Mouse (Mus musculus) kidney, adult 2 months (tissue): ENCODE measurements around the gene Tnfaip2. TPM values are rescaled to one million over a fixed set of nuclear protein-coding genes. Genes with fewer than 3 reads are reported as not detected.

ENCODE experiments used
- DNase-seq: peaks from one replicate; pipeline ENCODE4 v3.0.0; 2021
- H3K27ac ChIP-seq: fragments of 200-500 bp; 2 replicates; pipeline ENCODE4 v1.5.1; 2012; ENCODE audit warnings: low read depth, low read length, control low read depth, inconsistent platforms; ENCODE audit not compliant: insufficient read depth
- H3K27me3 ChIP-seq: fragments of 200-500 bp; replicated peaks from 2 replicates; pipeline ENCODE4 v1.6.1; 2012; ENCODE audit warnings: mild to moderate bottlenecking, moderate library complexity, low read length, inconsistent platforms; ENCODE audit not compliant: control insufficient read depth, insufficient read depth
- H3K36me3 ChIP-seq: fragments of 200-500 bp; 2 replicates; pipeline ENCODE4 v1.6.1; 2012; ENCODE audit warnings: mild to moderate bottlenecking, moderate library complexity, low read length, inconsistent platforms; ENCODE audit not compliant: control insufficient read depth, insufficient read depth
- H3K4me1 ChIP-seq: fragments of 200-500 bp; 2 replicates; pipeline ENCODE4 v1.6.1; 2011; ENCODE audit warnings: low read length; ENCODE audit not compliant: control insufficient read depth, insufficient read depth
- H3K4me3 ChIP-seq: fragments of 200-500 bp; 2 replicates; pipeline ENCODE4 v1.5.1; 2011; ENCODE audit warnings: mild to moderate bottlenecking, low read depth, low read length, control low read depth; ENCODE audit not compliant: insufficient read depth
- CTCF ChIP-seq: fragments of 200-500 bp; conservative IDR thresholded peaks from 2 replicates; pipeline ENCODE4 v1.5.1; 2011; ENCODE audit warnings: low read depth, mild to moderate bottlenecking, control low read depth, low read length, moderate library complexity, mixed read lengths; ENCODE audit not compliant: insufficient read depth, insufficient read length
- POLR2A ChIP-seq: fragments of 200-500 bp; IDR thresholded peaks from one replicate; pipeline ENCODE4 v1.6.1; 2011; ENCODE audit warnings: low read depth, low read length, control low read depth
- WGBS: fragments of 180-500 bp; shearing (Covaris S2); methylation state at CpG from one replicate; pipeline ENCODE4 v1.1.7; 2018; 5-methylcytosine and 5-hydroxymethylcytosine counted together
- polyA plus RNA-seq: library from polyadenylated mRNA; depleted of rRNA; stranded (reverse); fragments of >200 nt; gene quantifications from 2 replicates; pipeline ENCODE4 v1.2.3, GENCODE M21; 2012

Gene Tnfaip2
- polyA plus RNA-seq, 1 experiment = 48.5 TPM

DNA sequence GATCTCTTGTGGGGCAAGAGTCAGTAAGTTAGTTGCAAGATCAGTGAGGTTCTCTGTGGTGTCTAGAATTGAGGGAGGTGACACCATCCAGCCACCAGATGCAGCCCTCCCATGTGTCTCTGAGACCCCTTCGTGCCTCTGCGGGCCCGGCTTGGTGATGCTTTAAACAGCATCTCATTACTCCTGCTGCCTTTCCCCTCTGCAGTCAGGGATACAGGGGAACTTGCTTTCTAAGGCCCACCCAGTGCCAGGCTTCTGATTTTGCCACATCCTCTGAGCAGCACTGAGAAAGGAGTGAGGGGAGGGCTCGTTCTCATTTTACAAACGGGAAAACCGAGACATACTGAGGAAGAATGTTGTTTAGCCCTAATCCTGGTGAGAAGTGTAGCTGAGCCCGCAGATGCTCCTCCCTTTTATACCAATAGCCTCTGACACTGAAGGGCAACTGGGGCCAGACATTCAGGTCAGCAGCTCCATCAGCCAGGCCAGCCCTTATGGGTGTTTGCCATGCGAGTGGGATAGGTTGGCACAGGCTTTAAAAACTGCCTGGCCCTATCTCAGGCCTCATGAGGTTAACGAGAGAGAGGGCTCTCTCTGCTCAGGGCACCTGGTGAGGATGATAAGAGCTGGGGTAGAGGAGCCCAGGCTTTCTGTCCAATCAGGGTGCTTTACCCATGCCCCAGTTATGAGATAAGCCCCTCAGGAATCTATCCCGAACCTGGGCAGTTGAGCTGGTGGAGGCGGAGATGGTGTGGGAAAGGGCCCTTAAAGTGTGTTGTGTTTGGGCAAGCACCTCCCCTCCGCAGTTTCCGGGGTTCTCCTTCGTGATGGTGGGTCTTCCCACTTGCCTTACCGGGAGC lies 972 bp downstream of the Tnfaip2 start:
- H3K4me3 ChIP-seq = peak overlapping the region; percentile 59
- WGBS = 46% methylated on average over 15 of the region's 15 CpGs
- no peak for DNase-seq

DNA sequence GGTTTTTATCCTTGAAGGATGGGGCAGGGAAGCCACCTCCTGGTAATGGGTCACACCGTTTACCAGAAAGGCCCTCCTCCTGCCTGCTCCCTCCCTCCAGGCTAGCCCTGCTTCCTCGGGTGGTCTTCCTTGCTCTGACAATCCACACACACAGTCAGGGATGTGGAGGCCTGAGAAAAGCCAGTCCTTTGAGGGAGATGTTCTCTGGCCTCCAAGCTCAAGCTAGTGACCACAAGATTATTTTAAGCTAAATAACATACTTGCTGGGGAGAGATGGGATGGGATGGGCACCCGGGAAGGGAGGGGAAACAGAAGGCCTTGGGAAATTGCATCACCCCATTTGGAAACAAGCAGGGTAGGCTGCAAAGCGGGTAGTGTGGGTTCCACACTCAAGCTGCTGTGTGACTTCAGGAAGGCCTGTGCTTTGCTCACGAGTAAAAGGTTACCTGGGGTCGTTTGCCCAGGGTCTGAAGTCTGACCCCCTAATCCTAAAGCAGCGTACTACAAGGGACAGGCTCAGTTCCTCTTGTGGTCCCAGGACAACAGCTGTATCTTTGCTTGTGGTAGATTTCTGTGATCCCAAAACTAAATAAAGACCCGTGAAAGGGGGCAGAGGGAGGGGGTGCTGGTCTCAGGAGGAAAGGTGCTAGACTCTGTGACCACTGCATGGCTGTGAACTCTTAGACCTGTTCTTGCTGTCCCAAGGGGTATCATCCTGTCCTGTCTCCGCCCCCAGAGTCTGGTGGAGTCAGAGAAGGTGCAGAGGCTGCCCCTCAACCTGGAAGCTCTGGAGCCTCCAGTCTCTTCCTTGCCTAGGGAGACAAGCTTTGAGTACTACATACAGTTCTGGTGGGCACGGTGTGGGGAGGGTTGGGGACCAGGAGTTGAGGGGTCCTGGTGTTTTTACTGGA lies 1.9 kb downstream of the Tnfaip2 start:
- Histone ChIP-seq H3K4me3 (peak overlapping the region; percentile 59), H3K4me1 (peaks cover 8% of the 10 kb centered on the region; the same call in 1 of the 2 replicates), H3K27ac (peak overlapping the region; percentile 60), H3K36me3 (no peaks in the 10 kb centered on the region), H3K27me3 (no peaks in the 10 kb centered on the region)
- DNase-seq = no peak
- TF ChIP-seq CTCF (no peak), POLR2A (no peak)
- WGBS = 52% methylated on average over 10 of the region's 10 CpGs

More for the DNA sequence above, 972 bp downstream of the Tnfaip2 start:
- peaks cover 4% of the 10 kb centered on the region; the same call in 1 of the 2 replicates for H3K4me1 ChIP-seq
- H3K27me3 ChIP-seq = no peaks in the 10 kb centered on the region
- peak overlapping the region; percentile 60 for H3K27ac ChIP-seq
- TF ChIP-seq CTCF (no peak), POLR2A (no peak)
- H3K36me3 ChIP-seq = no peaks in the 10 kb centered on the region

DNA sequence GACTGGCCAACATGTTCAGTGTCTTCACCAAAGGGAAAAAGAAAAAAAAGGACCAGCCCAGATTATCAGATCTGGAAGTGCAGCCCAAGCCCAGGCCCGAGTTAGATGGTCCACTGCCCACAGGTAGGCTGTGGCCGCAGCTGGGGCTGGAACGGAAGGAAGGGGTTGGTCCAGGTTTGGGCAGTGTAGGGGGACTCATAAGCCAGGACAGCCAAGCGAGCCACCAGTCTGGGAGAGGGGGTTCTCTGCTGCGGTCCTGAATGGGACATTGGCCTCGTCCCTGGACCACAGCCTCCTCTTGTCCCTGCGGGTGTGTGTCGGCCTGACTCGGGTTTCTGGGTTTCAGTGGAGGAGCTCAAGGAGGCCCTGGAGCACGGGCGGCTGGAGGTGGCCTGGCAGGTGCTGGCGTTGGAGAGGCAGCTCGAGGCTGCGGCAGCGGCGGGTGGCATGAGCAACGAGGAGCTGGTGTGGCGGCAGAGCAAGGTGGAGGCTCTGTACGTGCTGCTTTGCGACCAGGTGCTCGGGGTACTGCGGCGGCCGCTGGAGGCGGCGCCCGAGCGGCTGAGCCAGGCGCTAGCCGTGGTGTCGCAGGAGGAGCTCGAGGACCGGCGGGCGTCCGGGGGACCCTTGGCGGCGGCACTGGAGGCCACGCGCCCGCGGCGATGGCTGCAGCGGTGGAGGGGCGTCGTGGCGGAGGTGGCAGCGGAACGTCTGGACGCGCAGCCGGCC lies 3.1 kb downstream of the Tnfaip2 start:
- Histone ChIP-seq H3K27ac (peak overlapping the region; percentile 19), H3K36me3 (no peaks in the 10 kb centered on the region), H3K4me3 (peak overlapping the region; percentile 59), H3K27me3 (no peaks in the 10 kb centered on the region), H3K4me1 (peaks cover 16% of the 10 kb centered on the region)
- DNase-seq = no peak
- WGBS = 13% methylated on average over 52 of the region's 52 CpGs
- TF ChIP-seq CTCF (no peak), POLR2A (no peak)

DNA sequence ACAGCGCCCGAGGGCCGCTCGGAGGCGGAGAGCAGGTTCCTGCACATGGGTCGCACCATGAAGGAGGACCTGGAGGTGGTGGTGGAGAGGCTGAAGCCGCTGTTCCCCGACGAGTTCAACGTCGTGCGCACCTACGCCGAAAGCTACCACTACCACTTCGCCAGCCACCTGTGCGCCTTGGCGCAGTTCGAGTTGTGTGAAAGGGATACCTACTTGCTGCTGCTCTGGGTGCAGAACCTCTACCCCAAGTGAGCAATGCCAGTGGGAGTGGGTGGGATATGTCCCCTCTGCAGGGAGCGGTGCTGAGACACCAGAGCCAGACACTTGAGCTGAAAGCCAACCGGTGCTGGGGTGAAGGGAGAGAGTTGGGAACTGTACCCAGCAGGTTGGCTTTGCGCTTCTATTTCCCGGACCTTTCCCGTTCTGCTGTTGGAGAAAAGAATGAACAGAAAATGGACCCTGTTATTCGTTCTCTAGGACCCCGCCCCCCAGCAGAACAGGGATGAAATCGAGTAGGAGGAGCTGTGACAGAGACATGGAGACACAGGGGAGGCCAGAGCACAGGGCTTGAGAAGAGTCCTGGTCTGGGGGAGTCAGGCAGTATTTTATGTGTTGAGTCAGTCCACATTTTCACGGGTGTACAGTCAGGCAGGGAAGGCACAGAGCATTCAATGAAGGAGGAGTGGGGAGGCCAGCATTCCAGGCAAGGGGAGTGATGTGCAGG lies 3.8 kb downstream of the Tnfaip2 start:
- Histone ChIP-seq H3K27ac (peak overlapping the region; percentile 51), H3K36me3 (no peaks in the 10 kb centered on the region; the same call in 1 of the 2 replicates), H3K4me3 (peak overlapping the region; percentile 59), H3K27me3 (no peaks in the 10 kb centered on the region), H3K4me1 (peaks cover 22% of the 10 kb centered on the region)
- WGBS = 25% methylated on average over 27 of the region's 27 CpGs
- no peak for DNase-seq
- TF ChIP-seq POLR2A = no peak
- TF ChIP-seq CTCF = no peak

DNA sequence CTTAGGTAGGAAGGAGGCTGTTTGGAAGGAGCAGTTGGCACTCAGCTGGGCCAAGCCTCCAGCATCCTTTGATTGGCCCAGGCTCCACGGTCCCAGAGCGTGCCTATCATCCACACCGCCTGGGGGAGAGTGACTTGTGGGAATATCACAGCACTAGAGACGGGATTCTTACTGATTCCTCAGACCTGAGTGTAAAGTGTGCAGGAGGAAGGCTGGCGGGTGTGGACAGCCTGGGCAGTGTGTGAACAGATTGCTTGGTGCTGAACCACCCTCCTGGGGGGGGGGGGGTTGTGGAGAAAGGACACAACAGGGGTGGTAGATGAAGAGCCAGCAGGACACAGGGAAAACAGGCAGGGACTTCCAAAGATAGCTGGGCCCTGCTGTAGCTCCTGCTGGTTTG lies 4.5 kb downstream of the Tnfaip2 start:
- Histone ChIP-seq H3K4me3 (no peak overlapping the region; the same call in 1 of the 2 replicates), H3K4me1 (peaks cover 28% of the 10 kb centered on the region), H3K27me3 (no peaks in the 10 kb centered on the region), H3K27ac (peak overlapping the region; percentile 51), H3K36me3 (no peaks in the 10 kb centered on the region; the same call in 1 of the 2 replicates)
- 45% methylated on average over 5 of the region's 5 CpGs for WGBS
- no peak for DNase-seq
- no peak for TF ChIP-seq CTCF
- no peak for TF ChIP-seq POLR2A

DNA sequence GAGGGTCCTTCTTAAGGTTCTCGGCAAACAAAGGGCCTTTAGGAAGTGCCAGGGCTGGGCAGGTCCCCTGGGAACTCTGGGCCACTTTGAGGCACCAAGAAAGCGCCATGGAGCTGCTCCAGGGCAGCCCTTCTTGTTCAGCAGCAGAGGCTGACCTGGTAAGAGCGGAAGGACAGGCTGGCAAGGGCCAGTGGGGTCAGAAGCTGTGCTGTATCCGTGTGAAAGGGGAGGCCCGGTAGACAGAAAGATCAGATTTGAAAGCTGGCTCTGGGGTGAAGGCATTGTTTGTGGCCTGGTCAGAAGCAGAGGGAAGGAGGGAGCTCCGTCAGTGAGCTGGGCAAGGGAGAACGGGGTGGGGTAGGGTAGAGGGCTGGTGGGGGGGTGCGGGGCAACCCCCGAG lies 5.1 kb downstream of the Tnfaip2 start:
- H3K27ac ChIP-seq = peak overlapping the region; percentile 51
- TF ChIP-seq CTCF = no peak
- no peak for TF ChIP-seq POLR2A

More for the DNA sequence above, 5.1 kb downstream of the Tnfaip2 start:
- WGBS = 46% methylated on average over 9 of the region's 9 CpGs
- no peaks in the 10 kb centered on the region; the same call in 1 of the 2 replicates for H3K36me3 ChIP-seq
- no peak for DNase-seq
- H3K4me1 ChIP-seq = peaks cover 30% of the 10 kb centered on the region
- H3K27me3 ChIP-seq = no peaks in the 10 kb centered on the region
- peak overlapping the region; percentile 4; the same call in 1 of the 2 replicates for H3K4me3 ChIP-seq
